In the genomic region with DNA sequence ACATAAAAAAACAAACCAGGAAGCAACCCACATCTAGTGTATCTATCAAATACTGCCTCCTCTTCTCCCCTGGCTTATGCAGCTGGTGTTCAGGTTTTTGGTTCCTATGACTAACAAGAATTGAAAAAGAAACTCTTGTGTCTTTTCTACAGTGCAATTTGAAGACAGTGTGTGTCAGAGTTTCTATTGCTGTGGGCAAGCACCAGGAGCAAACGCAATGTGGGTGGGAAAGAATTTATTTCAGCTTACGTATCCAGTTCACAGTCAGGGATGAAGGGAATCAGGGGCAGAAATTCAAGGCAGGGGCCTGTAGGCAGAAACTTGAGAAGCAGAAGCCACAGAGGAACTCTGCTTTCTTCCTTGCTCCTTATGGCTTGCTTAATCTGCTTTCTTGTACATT, we compare ENCODE assay signal across 23 mouse cellular contexts.
A peak's percentile ranks its signal among the peaks of the same experiment; 100 is the strongest.
DNase-seq lines count a peak whose midpoint lies in the region; ATAC-seq and TF ChIP-seq lines count a peak whose summit lies in the region.
"Had no signal": no experiment of that assay in that cellular context is flagged by ENCODE, and none has a peak within 500 bp of the region (broad histone marks: within the 10 kb centered on the region; RNA-seq: fewer than 3 reads in every experiment).

No protein-coding gene starts in this region.

- H3K9me3 ChIP-seq in forebrain, embryonic 11.5 days (ENCODE audit: control insufficient read depth, low read length) = no peaks in the 10 kb centered on the region
- H3K9me3 ChIP-seq: G1E had no signal

- no peaks in the 10 kb centered on the region for H3K27me3 ChIP-seq in forebrain, embryonic 11.5 days (ENCODE audit: control insufficient read depth, insufficient read depth, low read length)
- H3K27me3 ChIP-seq: CH12.LX had no signal

- 79% methylated on average over 2 of the region's 2 CpGs for WGBS in forebrain, embryonic 11.5 days

- peak; percentile 18; the same call in 1 of the 2 replicates for ATAC-seq in frontal cortex, adult (ENCODE audit: low TSS enrichment)
- ATAC-seq in forebrain, embryonic 11.5 days (replicated peaks; ENCODE audit: low FRiP score) = no peak
- ATAC-seq: activated CD4-positive, CD25-positive, alpha-beta regulatory T cell, adult 4 months; CD4-positive, CD25-positive, alpha-beta regulatory T cell, adult 4 months; Patski had no signal

- no peak for DNase-seq in frontal cortex, postnatal 14 days (ENCODE audit: low spot score in 2 of 2)
- DNase-seq in right cerebral cortex, postnatal 25 days = peak; percentile 6
- no peak for DNase-seq in right cerebral cortex, postnatal 4 days
- peak; percentile 63 for DNase-seq in brain, adult 2 months (ENCODE audit: low read depth, low spot score)
- no peak for DNase-seq in forebrain, embryonic 11.5 days (ENCODE audit: low spot score)
- no peak for DNase-seq in lung, postnatal 4 days
- DNase-seq: adrenal gland, adult 2 months; adrenal gland, adult 8-10 months; adrenal gland, postnatal 10 days; adrenal gland, postnatal 14 days; adrenal gland, postnatal 25 days; adrenal gland, postnatal 36 days; B cell, adult 2 months; cerebellum, adult 11 months; cerebellum, adult 11-12 months; cerebellum, adult 18-20 months had no signal

- H3K4me1 ChIP-seq in cortical plate, adult 2 months (ENCODE audit: control insufficient read depth, insufficient read depth, low read length) = peaks cover 8% of the 10 kb centered on the region; the same call in 1 of the 2 replicates
- H3K4me1 ChIP-seq in forebrain, embryonic 11.5 days (replicated peaks; ENCODE audit: control insufficient read depth, insufficient read depth, low read length) = no peaks in the 10 kb centered on the region

- no peak overlapping the region for H3K9ac ChIP-seq in forebrain, embryonic 11.5 days (ENCODE audit: low read length)

- no peak overlapping the region for H3K4me3 ChIP-seq in cortical plate, adult 2 months (ENCODE audit: insufficient read depth, low read length)
- no peak overlapping the region for H3K4me3 ChIP-seq in forebrain, embryonic 11.5 days (ENCODE audit: low read depth, low read length)

- H3K27ac ChIP-seq in cortical plate, adult 2 months (ENCODE audit: insufficient read depth, low read length) = 0 out of 2 replicates have a peak overlapping the region, but pooled peaks have one; percentile 42
- H3K27ac ChIP-seq in forebrain, embryonic 11.5 days (ENCODE audit: low read depth, low read length) = no peak overlapping the region

- TF ChIP-seq POLR2A in cortical plate, adult 2 months (IDR thresholded peaks at IDR 0.05; ENCODE audit: extremely low read depth, insufficient read depth, low read length) = no peak

- H3K36me3 ChIP-seq in forebrain, embryonic 11.5 days (ENCODE audit: control insufficient read depth, insufficient read depth, low read length) = no peaks in the 10 kb centered on the region
- H3K36me3 ChIP-seq: G1E had no signal

- no peak for TF ChIP-seq CTCF in cortical plate, adult 2 months (IDR thresholded peaks at IDR 0.05; ENCODE audit: extremely low read depth, insufficient read depth, low read length)

- no peak overlapping the region for H3K4me2 ChIP-seq in forebrain, embryonic 11.5 days (ENCODE audit: low read depth, low read length, severe bottlenecking)

Comparison
In these comparisons a context has a peak if more than half of its experiments do, and no peak if none do; other contexts are left out.
1. DNase-seq: peak in right cerebral cortex, postnatal 25 days (single experiment) and brain, adult 2 months (single experiment); none in frontal cortex, postnatal 14 days (0 of 2), right cerebral cortex, postnatal 4 days (single experiment), forebrain, embryonic 11.5 days (single experiment) and lung, postnatal 4 days (0 of 2).